Mouse (Mus musculus) hindbrain, embryonic 11.5 days (tissue): Measurements from ENCODE around the gene Lrch4. TPM values are rescaled to one million over a fixed set of nuclear protein-coding genes. Genes with fewer than 3 reads are reported as not detected.
A peak's percentile ranks its signal among the peaks of the same experiment; 100 is the strongest.

Experiments
- ATAC-seq: fragments of 200-750 bp; cut with Nextera tagmentation; 2 replicates; pipeline ENCODE4 v1.8.0; 2017; ENCODE audit warnings: mild to moderate bottlenecking, moderate TSS enrichment, moderate library complexity; ENCODE audit not compliant: low FRiP score
- DNase-seq: peaks from one replicate; pipeline ENCODE4 v3.0.0-alpha.2; 2015; ENCODE audit warnings: low spot score
- H3K27ac ChIP-seq: fragments of 300-500 bp; sonication (generic); 2 replicates; pipeline ENCODE4 v1.5.1; 2014; ENCODE audit warnings: mild to moderate bottlenecking, low read depth, low read length
- H3K27me3 ChIP-seq: fragments of 300-500 bp; sonication (generic); 2 replicates; pipeline ENCODE4 v1.6.1; 2014; ENCODE audit warnings: mild to moderate bottlenecking, low read length, moderate library complexity, mixed read lengths; ENCODE audit not compliant: control insufficient read depth, insufficient read depth
- H3K36me3 ChIP-seq: fragments of 300-500 bp; sonication (generic); 2 replicates; pipeline ENCODE4 v1.6.1; 2014; ENCODE audit warnings: mild to moderate bottlenecking, low read length, moderate library complexity, mixed read lengths; ENCODE audit not compliant: control insufficient read depth, insufficient read depth
- H3K4me1 ChIP-seq: fragments of 300-500 bp; sonication (generic); replicated peaks from 2 replicates; pipeline ENCODE4 v1.6.1; 2014; ENCODE audit warnings: low read length, mixed read lengths; ENCODE audit not compliant: control insufficient read depth, insufficient read depth
- H3K4me2 ChIP-seq: fragments of 300-500 bp; sonication (generic); replicated peaks from 2 replicates; pipeline ENCODE4 v1.6.1; 2014; ENCODE audit warnings: mild to moderate bottlenecking, low read depth, low read length
- H3K4me3 ChIP-seq: fragments of 300-500 bp; sonication (generic); 2 replicates; pipeline ENCODE4 v1.5.1; 2014; ENCODE audit warnings: low read depth, low read length
- H3K9ac ChIP-seq: fragments of 300-500 bp; sonication (generic); 2 replicates; pipeline ENCODE4 v1.6.1; 2014; ENCODE audit warnings: low read depth, low read length
- H3K9me3 ChIP-seq: fragments of 300-500 bp; sonication (generic); 2 replicates; pipeline ENCODE4 v1.6.1; 2016; ENCODE audit warnings: low read length; ENCODE audit not compliant: control insufficient read depth
- WGBS: fragments of 180-500 bp; shearing (Covaris S2); extraction: QIAGEN DNeasy Blood & Tissue Kit; methylation state at CpG from one replicate; pipeline ENCODE4 v1.1.7; 2014; 5-methylcytosine and 5-hydroxymethylcytosine counted together
- polyA plus RNA-seq: library from polyadenylated mRNA; unstranded; fragments of >200 nt; fragmentation: Nextera tagmentation; extraction: Ambion mirVana; gene quantifications from 2 replicates; pipeline ENCODE4 v1.2.1, GENCODE M21; 2014

The Lrch4 gene
- polyA plus RNA-seq, 1 experiment from 2014 or later: 25.9 TPM

GRCm38 (mm10) chr5:137597625-137598024, 31.3 kb upstream of the Lrch4 start:
- Histone ChIP-seq H3K4me1 (peaks cover 3% of the 10 kb centered on the region), H3K27ac (no peak overlapping the region), H3K9me3 (no peaks in the 10 kb centered on the region), H3K4me2 (no peak overlapping the region), H3K4me3 (no peak overlapping the region), H3K9ac (no peak overlapping the region), H3K27me3 (no peaks in the 10 kb centered on the region), H3K36me3 (no peaks in the 10 kb centered on the region)
- WGBS: 95% methylated on average over 6 of the region's 6 CpGs
- ATAC-seq (no peak), DNase-seq (no peak)

DNA sequence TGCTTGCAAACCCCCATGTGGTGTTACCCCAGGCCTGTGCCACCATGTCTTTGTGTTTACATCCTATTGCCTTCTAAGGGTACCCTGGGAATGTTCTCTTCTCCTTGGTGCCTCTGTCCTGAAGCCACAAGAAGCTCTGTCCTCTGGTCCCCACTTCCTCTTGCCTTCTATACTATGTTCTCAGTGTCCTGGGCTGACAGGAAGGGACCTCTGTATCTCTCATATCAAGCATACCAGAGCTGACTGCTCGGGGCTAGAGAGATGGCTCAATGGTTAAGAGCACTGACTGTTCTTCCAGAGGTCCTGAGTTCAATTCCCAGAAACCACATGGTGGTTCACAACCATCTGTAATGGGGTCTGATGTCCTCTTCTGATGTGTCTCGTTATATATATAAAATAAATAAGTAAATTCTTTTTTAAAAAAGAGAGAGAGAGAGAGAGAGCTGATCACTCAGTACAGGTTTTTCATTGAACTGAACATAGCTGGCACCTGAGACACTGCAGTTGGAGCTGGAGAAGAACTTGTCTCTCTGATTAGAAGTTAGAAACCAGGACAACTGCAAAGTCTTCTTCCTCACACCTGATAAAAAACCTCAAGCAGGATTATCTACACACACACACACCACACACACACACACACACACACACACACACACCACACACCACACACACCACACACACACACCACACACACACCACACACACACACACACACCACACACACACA, 30.7 kb upstream of the Lrch4 start:
- no peak overlapping the region for H3K4me2 ChIP-seq
- H3K9ac ChIP-seq: no peak overlapping the region
- no peak for ATAC-seq
- H3K36me3 ChIP-seq: no peaks in the 10 kb centered on the region
- 90% methylated on average over 2 of the region's 2 CpGs for WGBS
- DNase-seq: no peak
- peaks cover 3% of the 10 kb centered on the region for H3K4me1 ChIP-seq
- no peak overlapping the region for H3K4me3 ChIP-seq
- no peak overlapping the region for H3K27ac ChIP-seq
- no peaks in the 10 kb centered on the region for H3K27me3 ChIP-seq
- H3K9me3 ChIP-seq: no peaks in the 10 kb centered on the region

DNA sequence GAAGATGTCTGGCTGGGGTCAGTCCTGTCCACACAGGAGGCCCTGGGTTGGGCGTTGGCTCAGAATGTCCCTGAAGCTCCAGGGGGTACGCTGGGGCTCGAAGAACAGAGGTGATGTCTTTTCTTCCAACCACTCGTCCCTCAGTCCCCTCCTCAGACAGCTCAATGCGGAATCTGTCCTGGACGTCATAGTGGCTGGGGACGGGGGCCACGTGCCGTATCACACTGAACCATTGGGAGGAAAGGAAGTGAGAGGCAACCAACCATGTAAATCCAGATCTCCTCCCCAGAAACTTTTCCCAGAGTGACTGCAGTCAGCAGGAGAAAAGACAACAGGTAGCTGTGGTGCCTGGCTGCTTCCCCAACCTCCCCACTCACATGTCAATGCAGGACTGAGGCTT, 29.3 kb upstream of the Lrch4 start:
- no peaks in the 10 kb centered on the region for H3K9me3 ChIP-seq
- peak overlapping the region; percentile 83 for H3K9ac ChIP-seq
- H3K27me3 ChIP-seq: no peaks in the 10 kb centered on the region
- peak overlapping the region; percentile 63 for H3K4me3 ChIP-seq
- H3K27ac ChIP-seq: no peak overlapping the region
- DNase-seq: no peak
- peak overlapping the region; percentile 94 for H3K4me2 ChIP-seq
- H3K4me1 ChIP-seq: peaks cover 3% of the 10 kb centered on the region
- WGBS: 71% methylated on average over 9 of the region's 9 CpGs
- H3K36me3 ChIP-seq: no peaks in the 10 kb centered on the region
- no peak for ATAC-seq

DNA sequence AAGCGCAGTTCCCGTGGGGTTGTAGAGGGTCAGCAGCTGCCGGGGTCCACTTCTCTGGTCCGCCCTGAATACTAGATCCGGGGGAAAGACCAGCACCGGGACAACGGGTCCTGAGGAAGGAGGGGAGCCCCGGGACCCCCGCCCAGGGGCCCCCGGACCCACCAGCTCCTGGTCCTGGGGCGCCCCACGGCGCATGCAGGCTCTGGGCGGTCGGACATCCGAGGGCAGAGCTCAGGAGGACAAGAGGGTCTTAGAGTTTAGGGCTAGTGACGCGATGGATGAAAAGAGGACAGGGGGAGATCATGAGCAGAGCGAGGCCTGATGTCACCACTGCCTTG, 28.7 kb upstream of the Lrch4 start:
- no peak for DNase-seq
- no peak; the same call in 1 of the 2 replicates for ATAC-seq
- Histone ChIP-seq H3K27ac (peak overlapping the region; percentile 47; the same call in 1 of the 2 replicates), H3K4me1 (peaks cover 3% of the 10 kb centered on the region), H3K4me3 (peak overlapping the region; percentile 63), H3K27me3 (no peaks in the 10 kb centered on the region), H3K36me3 (no peaks in the 10 kb centered on the region), H3K4me2 (peak overlapping the region; percentile 94), H3K9me3 (no peaks in the 10 kb centered on the region), H3K9ac (peak overlapping the region; percentile 83)
- 2% methylated on average over 18 of the region's 19 CpGs for WGBS

- DNase-seq: peak; percentile 96
- H3K27ac ChIP-seq: peak within 1 kb of the TSS; percentile 80
- under 1% methylated on average over 41 of the region's 41 CpGs for WGBS
- peaks cover 3% of the 10 kb centered on the region for H3K4me1 ChIP-seq
- H3K9me3 ChIP-seq: no peaks in the 10 kb centered on the region
- peak within 1 kb of the TSS; percentile 63 for H3K4me3 ChIP-seq
- H3K27me3 ChIP-seq: no peaks in the 10 kb centered on the region
- peak; percentile 97 for ATAC-seq
- H3K9ac ChIP-seq: peak within 1 kb of the TSS; percentile 83
- peak within 1 kb of the TSS; percentile 94 for H3K4me2 ChIP-seq
- no peaks in the 10 kb centered on the region for H3K36me3 ChIP-seq
Measured at GRCm38 (mm10) chr5:137600619-137601364, 28.1 kb upstream of the Lrch4 start, which contains the start of gene Mospd3. Gene Mospd3, minus strand, starts transcription at chr5:137601058.

DNA sequence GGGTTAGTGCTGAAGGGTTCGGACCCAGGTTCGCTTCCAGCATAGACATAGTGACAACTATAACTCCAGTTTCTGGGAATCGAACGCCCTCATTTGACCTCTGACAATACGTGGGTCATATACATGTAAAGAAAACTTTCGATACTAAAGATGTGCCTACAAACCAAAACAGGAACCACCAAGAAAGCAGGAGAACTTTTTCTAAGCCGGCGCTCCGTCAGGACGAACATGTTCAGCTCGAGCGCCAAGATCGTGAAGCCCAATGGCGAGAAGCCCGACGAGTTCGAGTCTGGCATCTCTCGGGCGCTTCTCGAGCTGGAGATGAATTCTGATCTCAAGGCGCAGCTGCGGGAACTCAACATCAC, 27.6 kb upstream of the Lrch4 start:
- H3K9ac ChIP-seq: peak overlapping the region; percentile 32; the same call in 1 of the 2 replicates
- H3K4me3 ChIP-seq: peak overlapping the region; percentile 63
- H3K27me3 ChIP-seq: no peaks in the 10 kb centered on the region
- no peaks in the 10 kb centered on the region for H3K9me3 ChIP-seq
- WGBS: under 1% methylated on average over 22 of the region's 22 CpGs
- peak overlapping the region; percentile 73 for H3K4me2 ChIP-seq
- no peaks in the 10 kb centered on the region for H3K36me3 ChIP-seq
- peaks cover 3% of the 10 kb centered on the region for H3K4me1 ChIP-seq
- no peak for ATAC-seq
- no peak for DNase-seq
- no peak overlapping the region for H3K27ac ChIP-seq

DNA sequence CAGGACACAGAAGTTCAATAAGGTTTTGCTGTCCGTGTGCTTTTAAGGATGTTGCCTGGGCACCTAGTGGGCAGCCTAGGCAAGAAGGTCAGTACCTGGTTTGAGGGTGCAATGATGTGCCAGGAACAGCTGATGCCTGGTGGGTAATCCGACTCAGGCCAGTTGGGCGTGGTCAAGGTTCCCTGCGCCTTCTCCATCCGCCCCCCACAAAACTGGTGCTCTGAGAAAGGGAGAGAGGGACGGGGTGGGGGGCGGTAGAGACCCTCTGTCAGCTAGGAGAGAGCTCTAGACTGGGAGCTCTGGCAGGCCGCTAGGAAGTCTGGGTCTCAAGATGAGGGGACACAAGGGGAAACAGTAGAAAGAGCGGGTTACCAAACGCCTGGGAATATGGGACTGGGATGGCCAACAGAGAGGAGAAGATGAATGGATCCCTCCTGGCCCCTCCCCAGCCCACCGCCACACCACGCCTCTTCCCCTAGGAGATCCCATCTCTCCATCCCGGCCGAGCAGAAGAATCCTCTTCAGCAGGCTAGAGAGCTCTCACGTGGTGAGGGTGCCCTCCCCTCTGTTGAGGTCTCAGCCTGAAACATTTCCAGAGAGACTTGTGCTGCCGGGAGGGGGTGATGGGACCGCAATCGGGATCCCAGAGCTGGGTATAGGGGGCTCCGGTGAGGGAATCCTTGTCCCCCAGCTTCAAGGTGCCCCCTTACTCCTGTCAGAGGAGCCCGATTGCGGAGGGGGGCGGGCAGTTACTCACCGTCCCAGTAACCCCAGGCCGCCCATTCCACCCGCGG, 20.9 kb upstream of the Lrch4 start:
- DNase-seq (no peak), ATAC-seq (no peak)
- Histone ChIP-seq H3K4me2 (peak overlapping the region; percentile 19), H3K4me3 (peak overlapping the region; percentile 10; the same call in 1 of the 2 replicates), H3K27ac (no peak overlapping the region), H3K27me3 (peaks cover 2% of the 10 kb centered on the region; the same call in 1 of the 2 replicates), H3K9me3 (no peaks in the 10 kb centered on the region), H3K36me3 (no peaks in the 10 kb centered on the region), H3K9ac (no peak overlapping the region), H3K4me1 (peaks cover 13% of the 10 kb centered on the region; the same call in 1 of the 2 replicates)
- WGBS: 16% methylated on average over 25 of the region's 26 CpGs

GRCm38 (mm10) chr5:137608654-137609190, 20.2 kb upstream of the Lrch4 start:
- H3K9ac ChIP-seq: no peak overlapping the region
- H3K27ac ChIP-seq: no peak overlapping the region
- H3K36me3 ChIP-seq: no peaks in the 10 kb centered on the region
- WGBS: 18% methylated on average over 21 of the region's 23 CpGs
- no peak for ATAC-seq
- H3K4me2 ChIP-seq: peak overlapping the region; percentile 19
- H3K4me1 ChIP-seq: peaks cover 13% of the 10 kb centered on the region; the same call in 1 of the 2 replicates
- H3K9me3 ChIP-seq: no peaks in the 10 kb centered on the region
- H3K4me3 ChIP-seq: peak overlapping the region; percentile 10; the same call in 1 of the 2 replicates
- peaks cover 2% of the 10 kb centered on the region; the same call in 1 of the 2 replicates for H3K27me3 ChIP-seq
- DNase-seq: no peak
